Mouse (Mus musculus) left cerebral cortex, adult 18-20 months (tissue): ENCODE measurements at regions not wholly inside any gene's neighbourhood (a gene's known extent, or its start where the extent isn't known, plus 50 kb on each side); places are given as distances from the start of the nearest gene placed in this dataset.
A peak's percentile ranks its signal among the peaks of the same experiment; 100 is the strongest.

Experiments used
- DNase-seq, 2 experiments: peaks; one replicate each; pipeline ENCODE4 v3.0.0; 2021 to 2022; ENCODE audit warnings: low spot score in 2 of 2, mixed read lengths in 1 of 2

GRCm38 (mm10) chr14:72371702-72372277 is 119.8 kb downstream of the Gm9195 start:
- DNase-seq = peak; percentile 84 to 91

GRCm38 (mm10) chr14:72360829-72361520 is 130.7 kb downstream of the Gm9195 start:
- DNase-seq = peak in 1 of 2 experiments; percentile 3

GRCm38 (mm10) chr14:72360181-72360580 is 131.5 kb downstream of the Gm9195 start:
- no peak for DNase-seq

GRCm38 (mm10) chr14:72357915-72358314 is 133.7 kb downstream of the Gm9195 start:
- no peak for DNase-seq

GRCm38 (mm10) chr14:72342181-72342580 is 149.5 kb downstream of the Gm9195 start:
- no peak for DNase-seq

GRCm38 (mm10) chr14:72341590-72342154 is 150.0 kb downstream of the Gm9195 start:
- no peak for DNase-seq

GRCm38 (mm10) chr14:72338046-72338445 is 153.6 kb downstream of the Gm9195 start:
- DNase-seq = peak in 1 of 2 experiments; percentile 10

GRCm38 (mm10) chr14:72303856-72304255 is 187.8 kb downstream of the Gm9195 start:
- DNase-seq = no peak

- DNase-seq = peak; percentile 53 to 60
Observed at GRCm38 (mm10) chr14:72300026-72300425, 191.6 kb downstream of the Gm9195 start.

- DNase-seq = no peak
Observed at GRCm38 (mm10) chr14:72294631-72295030, 197.0 kb downstream of the Gm9195 start.

- DNase-seq = peak in 1 of 2 experiments; percentile 10
Observed at GRCm38 (mm10) chr14:72293677-72294387, 197.8 kb downstream of the Gm9195 start.

- DNase-seq = no peak
Observed at GRCm38 (mm10) chr14:72292656-72293299, 198.9 kb downstream of the Gm9195 start.

GRCm38 (mm10) chr14:72277309-72277708 is 214.3 kb downstream of the Gm9195 start:
- DNase-seq = no peak

- no peak for DNase-seq
Observed at GRCm38 (mm10) chr14:72259255-72259654, 232.4 kb downstream of the Gm9195 start.

GRCm38 (mm10) chr14:72241872-72242271 is 249.8 kb downstream of the Gm9195 start:
- peak; percentile 13 to 26 for DNase-seq

GRCm38 (mm10) chr14:72240272-72240671 is 251.4 kb downstream of the Gm9195 start:
- DNase-seq = no peak

GRCm38 (mm10) chr14:72238344-72238743 is 253.3 kb downstream of the Gm9195 start:
- DNase-seq = peak; percentile 27 to 50

GRCm38 (mm10) chr14:72234234-72235075 is 257.2 kb downstream of the Gm9195 start:
- DNase-seq = peak; percentile 42 to 62

- DNase-seq = no peak
Observed at GRCm38 (mm10) chr14:72227853-72228252, 263.8 kb downstream of the Gm9195 start.

GRCm38 (mm10) chr14:72227441-72227840 is 264.2 kb downstream of the Gm9195 start:
- DNase-seq = no peak
